Mouse (Mus musculus) stomach, postnatal 0 days (tissue): ENCODE data around the gene Hydin.

Source experiments
- CTCF ChIP-seq: IDR thresholded peaks from 2 replicates; pipeline ENCODE4 v1.5.1; 2016; ENCODE audit warnings: antibody characterized with exemption, low read depth, mild to moderate bottlenecking, moderate library complexity
- EP300 ChIP-seq: optimal IDR thresholded peaks from 2 replicates; pipeline ENCODE3; 2016; ENCODE audit warnings: antibody characterized with exemption

- no peak for TF ChIP-seq CTCF
- TF ChIP-seq EP300, result no peak
These were observed 234.6 kb downstream of the Hydin start for GRCm38 (mm10) chr8:110501330-110501729.
